Mouse (Mus musculus) liver (tissue): Measurements from ENCODE around the gene Des.
A peak's percentile ranks its signal among the peaks of the same experiment; 100 is the strongest.

Experiments used
- DNase-seq: peaks from one replicate; pipeline ENCODE4 v3.0.0-alpha.2; 2020; ENCODE audit warnings: mixed read lengths

Gene Des

GRCm38 (mm10) chr1:75385142-75385730 lies 25.1 kb downstream of the Des start:
- DNase-seq, result no peak

DNA sequence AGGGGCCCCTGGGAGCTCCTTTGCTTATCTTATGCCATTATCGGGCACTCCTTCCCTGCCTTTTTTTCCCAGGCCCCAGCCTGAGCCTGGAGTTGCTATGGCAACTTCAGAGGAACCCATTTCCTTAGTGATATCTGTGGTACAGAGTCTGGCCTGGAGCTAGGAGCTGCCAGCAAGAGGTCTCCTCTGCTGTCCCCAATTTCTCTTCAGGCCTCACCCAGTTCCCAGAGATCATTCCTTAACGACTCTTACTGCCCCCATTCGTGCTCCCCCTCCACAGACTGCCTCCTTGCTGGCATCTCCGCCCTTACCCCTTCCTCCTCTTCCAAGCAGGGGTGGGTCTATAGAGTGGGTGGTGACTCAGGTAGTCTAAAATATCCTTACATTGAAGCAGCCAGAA lies 26.0 kb downstream of the Des start:
- DNase-seq, result no peak

DNA sequence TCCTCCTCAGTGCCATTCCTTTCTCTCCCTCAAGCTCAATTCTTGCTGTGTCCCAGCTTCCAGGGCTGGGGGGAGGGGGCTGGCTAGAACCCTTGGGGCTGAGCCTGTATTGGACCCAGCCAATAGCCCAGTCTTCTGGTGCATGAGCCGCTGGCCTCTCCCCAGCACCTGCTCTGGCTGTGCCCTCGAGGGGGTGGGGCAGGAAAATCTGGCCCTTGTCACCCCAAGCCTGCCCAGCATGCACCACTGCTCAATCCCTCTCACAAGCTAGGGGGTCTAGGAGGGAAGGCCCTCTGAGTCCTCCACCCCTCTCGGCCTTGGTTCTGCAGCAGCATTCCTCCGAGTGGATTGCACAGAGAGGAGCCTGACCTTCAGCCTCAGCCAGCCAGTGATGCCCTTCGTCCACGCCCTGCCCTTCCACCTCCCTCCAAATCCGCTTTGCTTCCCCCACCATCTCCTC lies 27.4 kb downstream of the Des start:
- no peak for DNase-seq

GRCm38 (mm10) chr1:75387929-75388897 lies 28.1 kb downstream of the Des start:
- no peak for DNase-seq

DNA sequence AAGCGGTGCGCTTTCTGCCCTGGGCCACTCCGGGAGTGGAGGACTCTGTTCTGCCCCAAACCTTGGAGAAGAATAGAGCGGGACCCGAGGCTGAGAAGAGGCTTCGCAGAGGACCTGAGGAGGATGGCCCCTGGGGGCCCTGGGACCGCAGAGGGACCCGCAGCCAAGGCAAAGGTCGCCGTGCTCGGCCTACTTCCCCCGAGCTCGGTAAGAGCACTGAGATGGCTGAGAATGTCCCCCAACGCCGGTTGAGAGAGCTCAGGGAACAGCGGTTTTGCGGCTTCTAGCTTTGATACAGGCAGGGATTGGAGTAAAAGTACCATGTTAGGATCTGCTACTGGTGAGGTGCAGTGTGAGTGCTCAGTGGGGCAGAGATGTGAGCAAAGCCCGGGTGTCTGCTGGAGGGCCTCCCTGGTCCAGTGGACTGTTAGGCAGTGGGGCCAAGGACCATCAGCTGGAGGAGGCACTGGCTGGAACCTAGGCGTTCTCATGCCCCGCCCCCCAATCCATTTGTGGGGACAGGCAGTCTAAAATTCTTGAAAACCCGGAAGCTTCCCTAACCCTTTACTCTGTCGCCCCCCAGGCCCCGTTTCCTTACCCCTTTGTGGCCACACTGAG lies 28.9 kb downstream of the Des start:
- DNase-seq, result no peak

DNA sequence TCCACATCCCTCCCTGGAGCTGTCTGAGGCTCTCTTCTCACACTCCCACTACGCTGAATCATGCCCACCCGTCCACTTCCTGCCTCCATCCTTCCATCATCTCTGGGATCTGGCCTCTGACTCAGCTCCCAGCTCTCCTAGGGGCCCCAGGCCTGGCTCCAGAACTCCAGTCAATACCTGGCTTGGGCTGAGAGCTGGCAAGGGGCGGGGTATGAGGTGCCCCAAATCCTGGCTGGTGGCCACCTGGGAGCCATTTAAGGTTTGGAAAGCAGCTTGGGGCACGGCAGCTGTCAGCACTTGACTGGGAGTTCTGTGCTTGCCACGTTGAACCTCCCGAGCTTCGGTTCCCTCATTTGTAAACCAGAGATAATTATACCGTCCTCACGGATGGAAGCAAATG lies 33.0 kb downstream of the Des start:
- DNase-seq, result no peak

- DNase-seq, result no peak
Measured at GRCm38 (mm10) chr1:75393846-75394245, 33.7 kb downstream of the Des start.

GRCm38 (mm10) chr1:75398761-75399402 lies 38.8 kb downstream of the Des start:
- DNase-seq, result peak; percentile 70

- DNase-seq, result peak; percentile 71
Measured at GRCm38 (mm10) chr1:75399755-75400492, 39.8 kb downstream of the Des start.

GRCm38 (mm10) chr1:75400493-75401115 lies 40.5 kb downstream of the Des start:
- DNase-seq, result no peak

GRCm38 (mm10) chr1:75405547-75405946 lies 45.4 kb downstream of the Des start:
- DNase-seq, result no peak

DNA sequence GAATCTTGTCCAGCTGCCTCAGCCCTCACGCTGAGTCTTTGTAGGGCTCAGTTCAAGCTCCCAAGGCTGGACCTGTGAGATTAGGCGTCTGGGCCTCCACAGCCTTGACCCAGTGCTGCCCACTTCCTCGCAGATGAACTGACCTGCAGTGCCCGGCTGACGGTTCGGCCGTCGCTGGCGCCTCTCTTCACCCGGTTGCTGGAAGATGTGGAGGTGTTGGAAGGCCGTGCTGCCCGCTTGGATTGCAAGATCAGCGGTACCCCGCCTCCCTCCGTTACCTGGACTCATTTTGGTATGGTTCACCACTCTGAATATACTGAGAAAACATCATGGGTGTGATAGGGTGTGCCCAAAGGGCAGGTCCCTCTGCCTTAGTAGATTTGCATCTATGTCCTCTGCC lies 46.0 kb downstream of the Des start:
- DNase-seq, result no peak

DNA sequence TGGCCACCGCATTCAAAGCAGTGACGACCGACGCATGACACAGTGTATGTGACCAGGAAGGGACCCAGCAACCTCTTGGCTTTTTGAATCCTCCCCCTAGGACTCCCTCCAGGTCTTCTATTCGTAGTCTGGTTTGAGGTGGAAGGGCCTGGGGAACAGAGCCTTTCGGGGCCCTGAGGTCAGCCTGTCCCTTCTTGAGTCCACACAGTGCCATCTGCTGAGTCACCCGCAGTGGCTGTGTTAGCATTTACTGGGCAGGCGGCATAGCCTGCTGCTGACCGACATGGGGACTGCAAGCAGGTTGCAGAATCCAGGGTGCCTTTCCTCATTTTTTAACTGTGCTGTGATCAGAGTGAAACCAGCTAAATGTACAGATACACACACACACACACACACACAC lies 46.9 kb downstream of the Des start:
- DNase-seq, result no peak

GRCm38 (mm10) chr1:75408210-75408609 lies 48.1 kb downstream of the Des start:
- DNase-seq, result no peak

- DNase-seq, result no peak
Measured at GRCm38 (mm10) chr1:75409950-75410349, 49.8 kb downstream of the Des start.

- DNase-seq, result no peak
Measured at GRCm38 (mm10) chr1:75412196-75412595, 52.1 kb downstream of the Des start.

DNA sequence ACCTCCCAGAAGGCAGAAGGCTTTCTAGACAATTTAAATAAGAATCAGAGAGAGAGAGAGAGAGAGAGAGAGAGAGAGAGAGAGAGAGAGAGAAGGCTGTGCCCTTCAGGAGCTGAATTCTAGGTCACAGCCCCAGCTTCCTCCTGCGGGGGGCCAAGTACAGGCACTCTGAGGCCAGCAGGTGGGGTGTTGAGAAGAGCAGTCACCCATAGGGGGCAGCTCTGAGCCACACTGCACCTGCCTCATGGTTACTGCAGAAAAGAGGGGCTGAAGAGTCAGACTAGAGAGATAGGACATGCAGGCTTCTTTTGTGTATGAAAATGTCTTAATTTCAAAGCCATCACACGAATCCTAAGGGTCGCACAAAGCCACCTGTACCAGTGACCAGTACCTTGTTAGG lies 53.6 kb downstream of the Des start:
- DNase-seq, result peak; percentile 46
